Mouse (Mus musculus): Measurements from ENCODE around the gene Cxcr4.
A peak's percentile ranks its signal among the peaks of the same experiment; 100 is the strongest.

- TF ChIP-seq ZKSCAN1 (IDR thresholded peaks at IDR 0.05; ENCODE audit: borderline replicate concordance, low read depth, low read length) (no peak), ZC3H11A (IDR thresholded peaks at IDR 0.05; ENCODE audit: low read depth, low read length) (no peak), CTCF (conservative IDR thresholded peaks at IDR 0.05 in 1 of 2, IDR thresholded peaks at IDR 0.05 in 1 of 2; ENCODE audit: low read depth in 2 of 2, low read length in 2 of 2) (no peak), POLR2A (IDR thresholded peaks at IDR 0.05; ENCODE audit: low read depth, low read length) (no peak), MAZ (IDR thresholded peaks at IDR 0.05; ENCODE audit: low read depth, low read length) (no peak), POLR2AphosphoS2 (IDR thresholded peaks at IDR 0.05; ENCODE audit: low read depth, low read length) (no peak), USF1 (IDR thresholded peaks at IDR 0.05; ENCODE audit: low read depth, low read length) (no peak), BHLHE40 (IDR thresholded peaks at IDR 0.05; ENCODE audit: low read depth, low read length) (0 out of 2 replicates have a peak, but pooled peaks have one; percentile 24), ETS1 (conservative IDR thresholded peaks at IDR 0.05; ENCODE audit: low read depth, low read length) (no peak), CHD1 (IDR thresholded peaks at IDR 0.05; ENCODE audit: low read depth, low read length) (no peak), ELF1 (IDR thresholded peaks at IDR 0.05; ENCODE audit: low read depth, low read length) (no peak), TCF12 (IDR thresholded peaks at IDR 0.05; ENCODE audit: low read depth, low read length) (0 out of 2 replicates have a peak, but pooled peaks have one; percentile 15), HCFC1 (IDR thresholded peaks at IDR 0.05; ENCODE audit: low read depth, low read length) (no peak)
These were observed 22.0 kb downstream of the Cxcr4 start for GRCm38 (mm10) chr1:128569992-128570648.
